Mouse (Mus musculus) midbrain, embryonic 13.5 days (tissue): ENCODE data around the gene Snrnp27. TPM values are rescaled to one million over a fixed set of nuclear protein-coding genes. Genes with fewer than 3 reads are reported as not detected.

Source experiments
- ATAC-seq: fragments of 200-750 bp; cut with Nextera tagmentation; 2 replicates; pipeline ENCODE4 v1.8.0; 2017; ENCODE audit warnings: mild to moderate bottlenecking, moderate TSS enrichment, moderate library complexity
- H3K27ac ChIP-seq: fragments of 300-500 bp; sonication (generic); 2 replicates; pipeline ENCODE4 v1.5.1; 2015; ENCODE audit warnings: inconsistent platforms, mild to moderate bottlenecking, moderate library complexity
- H3K27me3 ChIP-seq: fragments of 300-500 bp; sonication (generic); 2 replicates; pipeline ENCODE4 v1.6.1; 2015; ENCODE audit warnings: mild to moderate bottlenecking, inconsistent platforms
- H3K36me3 ChIP-seq: fragments of 300-500 bp; sonication (generic); 2 replicates; pipeline ENCODE4 v1.6.1; 2015; ENCODE audit warnings: mild to moderate bottlenecking, inconsistent platforms
- H3K4me1 ChIP-seq: fragments of 300-500 bp; sonication (generic); replicated peaks from 2 replicates; pipeline ENCODE4 v1.6.1; 2015; ENCODE audit warnings: inconsistent platforms
- H3K4me2 ChIP-seq: fragments of 300-500 bp; sonication (generic); replicated peaks from 2 replicates; pipeline ENCODE4 v1.6.1; 2015; ENCODE audit warnings: moderate library complexity, mild to moderate bottlenecking, inconsistent platforms
- H3K4me3 ChIP-seq: fragments of 300-500 bp; sonication (generic); replicated peaks from 2 replicates; pipeline ENCODE4 v1.5.1; 2015; ENCODE audit warnings: mild to moderate bottlenecking, inconsistent platforms
- H3K9ac ChIP-seq: fragments of 300-500 bp; sonication (generic); replicated peaks from 2 replicates; pipeline ENCODE4 v1.6.1; 2015; ENCODE audit warnings: mild to moderate bottlenecking, inconsistent platforms
- H3K9me3 ChIP-seq: fragments of 300-500 bp; sonication (generic); 2 replicates; pipeline ENCODE4 v1.6.1; 2016; ENCODE audit warnings: mild to moderate bottlenecking, inconsistent platforms
- WGBS: fragments of 180-500 bp; shearing (Covaris S2); methylation state at CpG from one replicate; pipeline ENCODE4 v1.1.7; 2015; 5-methylcytosine and 5-hydroxymethylcytosine counted together
- polyA plus RNA-seq: library from polyadenylated mRNA; unstranded; fragments of >200 nt; fragmentation: Nextera tagmentation; extraction: Ambion mirVana; gene quantifications from 2 replicates; pipeline ENCODE4 v1.2.1, GENCODE M21; 2015

Snrnp27 gene
- polyA plus RNA-seq, 1 experiment from 2014 or later, result 117 TPM

- Histone ChIP-seq H3K36me3 (peaks cover 72% of the 10 kb centered on the region), H3K4me2 (no peak overlapping the region), H3K9me3 (no peaks in the 10 kb centered on the region), H3K9ac (no peak overlapping the region), H3K27me3 (no peaks in the 10 kb centered on the region), H3K4me3 (no peak overlapping the region), H3K27ac (no peak overlapping the region), H3K4me1 (no peaks in the 10 kb centered on the region)
- WGBS, result 88% methylated on average over 3 of the region's 3 CpGs
- ATAC-seq, result no peak
These were observed 25.8 kb downstream of the Snrnp27 start for GRCm38 (mm10) chr6:86658501-86658900.

GRCm38 (mm10) chr6:86654270-86654916, 29.9 kb downstream of the Snrnp27 start:
- peaks cover 69% of the 10 kb centered on the region for H3K36me3 ChIP-seq
- no peaks in the 10 kb centered on the region for H3K9me3 ChIP-seq
- no peak for ATAC-seq
- H3K9ac ChIP-seq, result no peak overlapping the region
- no peak overlapping the region for H3K4me2 ChIP-seq
- no peak overlapping the region for H3K27ac ChIP-seq
- H3K4me3 ChIP-seq, result no peak overlapping the region
- no peaks in the 10 kb centered on the region for H3K4me1 ChIP-seq
- 78% methylated on average over 9 of the region's 9 CpGs for WGBS
- no peaks in the 10 kb centered on the region for H3K27me3 ChIP-seq

- no peak overlapping the region for H3K27ac ChIP-seq
- H3K27me3 ChIP-seq, result no peaks in the 10 kb centered on the region
- peaks cover 69% of the 10 kb centered on the region for H3K36me3 ChIP-seq
- no peak for ATAC-seq
- WGBS, result 90% methylated on average over 6 of the region's 6 CpGs
- H3K4me1 ChIP-seq, result no peaks in the 10 kb centered on the region
- H3K4me3 ChIP-seq, result no peak overlapping the region
- no peak overlapping the region for H3K4me2 ChIP-seq
- H3K9ac ChIP-seq, result no peak overlapping the region
- no peaks in the 10 kb centered on the region for H3K9me3 ChIP-seq
These were observed 31.3 kb downstream of the Snrnp27 start for GRCm38 (mm10) chr6:86653026-86653425.

GRCm38 (mm10) chr6:86646143-86646542, 38.2 kb downstream of the Snrnp27 start:
- WGBS, result 83% methylated on average over 7 of the region's 7 CpGs

GRCm38 (mm10) chr6:86645551-86645950, 38.8 kb downstream of the Snrnp27 start:
- H3K4me3 ChIP-seq, result no peak overlapping the region
- no peaks in the 10 kb centered on the region for H3K4me1 ChIP-seq
- no peak for ATAC-seq
- H3K27me3 ChIP-seq, result no peaks in the 10 kb centered on the region
- H3K9ac ChIP-seq, result no peak overlapping the region
- 81% methylated on average over 4 of the region's 4 CpGs for WGBS
- H3K9me3 ChIP-seq, result no peaks in the 10 kb centered on the region
- peaks cover 34% of the 10 kb centered on the region for H3K36me3 ChIP-seq
- H3K27ac ChIP-seq, result no peak overlapping the region
- H3K4me2 ChIP-seq, result no peak overlapping the region

More at GRCm38 (mm10) chr6:86646143-86646542, 38.2 kb downstream of the Snrnp27 start:
- Histone ChIP-seq H3K4me2 (no peak overlapping the region), H3K27me3 (no peaks in the 10 kb centered on the region), H3K9me3 (no peaks in the 10 kb centered on the region), H3K4me1 (no peaks in the 10 kb centered on the region), H3K36me3 (peaks cover 40% of the 10 kb centered on the region), H3K27ac (no peak overlapping the region), H3K9ac (no peak overlapping the region), H3K4me3 (no peak overlapping the region)
- no peak for ATAC-seq

- Histone ChIP-seq H3K4me1 (no peaks in the 10 kb centered on the region), H3K9me3 (no peaks in the 10 kb centered on the region), H3K4me2 (no peak overlapping the region), H3K4me3 (no peak overlapping the region), H3K27ac (no peak overlapping the region), H3K9ac (no peak overlapping the region), H3K27me3 (no peaks in the 10 kb centered on the region), H3K36me3 (peaks cover 27% of the 10 kb centered on the region)
- ATAC-seq, result no peak
- 94% methylated on average over 3 of the region's 3 CpGs for WGBS
These were observed 39.4 kb downstream of the Snrnp27 start for GRCm38 (mm10) chr6:86644775-86645400.

GRCm38 (mm10) chr6:86641716-86642115, 42.6 kb downstream of the Snrnp27 start:
- Histone ChIP-seq H3K4me2 (no peak overlapping the region), H3K9me3 (no peaks in the 10 kb centered on the region), H3K36me3 (no peaks in the 10 kb centered on the region), H3K4me3 (no peak overlapping the region), H3K27ac (no peak overlapping the region), H3K4me1 (no peaks in the 10 kb centered on the region), H3K9ac (no peak overlapping the region), H3K27me3 (no peaks in the 10 kb centered on the region)
- WGBS, result 68% methylated on average over 8 of the region's 8 CpGs
- no peak for ATAC-seq

- H3K4me2 ChIP-seq, result no peak overlapping the region
- H3K36me3 ChIP-seq, result no peaks in the 10 kb centered on the region
- H3K27ac ChIP-seq, result no peak overlapping the region
- 92% methylated on average over 8 of the region's 8 CpGs for WGBS
- no peak for ATAC-seq
- no peaks in the 10 kb centered on the region for H3K4me1 ChIP-seq
- no peaks in the 10 kb centered on the region for H3K9me3 ChIP-seq
- H3K9ac ChIP-seq, result no peak overlapping the region
- no peak overlapping the region for H3K4me3 ChIP-seq
- no peaks in the 10 kb centered on the region for H3K27me3 ChIP-seq
These were observed 43.5 kb downstream of the Snrnp27 start for GRCm38 (mm10) chr6:86640776-86641175.

- H3K27me3 ChIP-seq, result no peaks in the 10 kb centered on the region
- no peak for ATAC-seq
- H3K9ac ChIP-seq, result no peak overlapping the region
- no peak overlapping the region for H3K27ac ChIP-seq
- H3K9me3 ChIP-seq, result no peaks in the 10 kb centered on the region
- H3K4me3 ChIP-seq, result no peak overlapping the region
- WGBS, result 73% methylated on average over 3 of the region's 3 CpGs
- no peak overlapping the region for H3K4me2 ChIP-seq
- H3K36me3 ChIP-seq, result no peaks in the 10 kb centered on the region
- no peaks in the 10 kb centered on the region for H3K4me1 ChIP-seq
These were observed 44.2 kb downstream of the Snrnp27 start for GRCm38 (mm10) chr6:86640161-86640560.

- H3K4me2 ChIP-seq, result no peak overlapping the region
- no peaks in the 10 kb centered on the region for H3K9me3 ChIP-seq
- WGBS, result 82% methylated on average over 18 of the region's 18 CpGs
- no peak overlapping the region for H3K4me3 ChIP-seq
- no peak overlapping the region for H3K27ac ChIP-seq
- H3K4me1 ChIP-seq, result no peaks in the 10 kb centered on the region
- no peaks in the 10 kb centered on the region for H3K27me3 ChIP-seq
- ATAC-seq, result no peak
- no peaks in the 10 kb centered on the region for H3K36me3 ChIP-seq
- no peak overlapping the region for H3K9ac ChIP-seq
These were observed 44.9 kb downstream of the Snrnp27 start for GRCm38 (mm10) chr6:86639180-86640160.

- 27% methylated on average over 2 of the region's 2 CpGs for WGBS
- H3K4me3 ChIP-seq, result no peak overlapping the region
These were observed 45.9 kb downstream of the Snrnp27 start for GRCm38 (mm10) chr6:86638434-86638833.

GRCm38 (mm10) chr6:86637860-86638259, 46.5 kb downstream of the Snrnp27 start:
- H3K9me3 ChIP-seq, result no peaks in the 10 kb centered on the region
- no peak for ATAC-seq
- H3K27me3 ChIP-seq, result no peaks in the 10 kb centered on the region
- no peaks in the 10 kb centered on the region for H3K36me3 ChIP-seq
- H3K4me3 ChIP-seq, result no peak overlapping the region
- H3K27ac ChIP-seq, result no peak overlapping the region
- no peak overlapping the region for H3K4me2 ChIP-seq
- 80% methylated on average over 2 of the region's 2 CpGs for WGBS
- no peaks in the 10 kb centered on the region for H3K4me1 ChIP-seq
- no peak overlapping the region for H3K9ac ChIP-seq

More at GRCm38 (mm10) chr6:86638434-86638833, 45.9 kb downstream of the Snrnp27 start:
- Histone ChIP-seq H3K36me3 (no peaks in the 10 kb centered on the region), H3K27ac (no peak overlapping the region), H3K9ac (no peak overlapping the region), H3K4me1 (no peaks in the 10 kb centered on the region), H3K4me2 (no peak overlapping the region), H3K27me3 (no peaks in the 10 kb centered on the region), H3K9me3 (no peaks in the 10 kb centered on the region)
- ATAC-seq, result no peak
